Mouse (Mus musculus) mouse embryonic stem cell (cell line): ENCODE measurements around the gene Anapc11.

Source experiments
- in situ Hi-C, 2 experiments: fragments of 300-500 bp; cut with MboI; formaldehyde crosslinking; loops; 1 replicate in 1 of 2; 3 replicates in 1 of 2; pipeline ENCODE4 v1.14.3; 2019 to 2020; ENCODE audit warnings: low sequenced_read_pairs in 2 of 2, low pct_unique_long_range_greater_than_20kb in 1 of 2, mixed read lengths in 1 of 2; ENCODE audit not compliant: unreplicated experiment in 1 of 2

Gene Anapc11

GRCm38 (mm10) chr11:120588531-120588930 is 9.7 kb upstream of the Anapc11 start:
- in situ Hi-C loops, result no loop called here

- in situ Hi-C loops, result no loop called here
Observed at GRCm38 (mm10) chr11:120597240-120598235, 683 bp upstream of the Anapc11 start.

GRCm38 (mm10) chr11:120598990-120599549 is 849 bp downstream of the Anapc11 start:
- in situ Hi-C loops, result no loop called here

GRCm38 (mm10) chr11:120600716-120601115 is 2.5 kb downstream of the Anapc11 start:
- in situ Hi-C loops, result no loop called here

GRCm38 (mm10) chr11:120603545-120603944 is 5.3 kb downstream of the Anapc11 start:
- in situ Hi-C loops, result no loop called here

- in situ Hi-C loops, result no loop called here
Observed at GRCm38 (mm10) chr11:120605667-120606066, 7.4 kb downstream of the Anapc11 start.

- in situ Hi-C loops, result no loop called here
Observed at GRCm38 (mm10) chr11:120606764-120607163, 8.5 kb downstream of the Anapc11 start.

GRCm38 (mm10) chr11:120608241-120609034 is 10.2 kb downstream of the Anapc11 start, which contains the start of gene Npb:
Npb (plus strand) TSS chr11:120608477.
- in situ Hi-C loops, result no loop called here

- in situ Hi-C loops, result no loop called here
Observed at GRCm38 (mm10) chr11:120609250-120609649, 11.0 kb downstream of the Anapc11 start.

- in situ Hi-C loops, result no loop called here
Observed at GRCm38 (mm10) chr11:120610477-120611046, 12.3 kb downstream of the Anapc11 start.

- in situ Hi-C loops, result no loop called here
Observed at GRCm38 (mm10) chr11:120612763-120613162, 14.5 kb downstream of the Anapc11 start.

- in situ Hi-C loops, result no loop called here
Observed at GRCm38 (mm10) chr11:120613481-120613972, 15.3 kb downstream of the Anapc11 start.

- in situ Hi-C loops, result no loop called here
Observed at GRCm38 (mm10) chr11:120613976-120614375, 15.8 kb downstream of the Anapc11 start.

- in situ Hi-C loops, result no loop called here
Observed at GRCm38 (mm10) chr11:120615167-120615566, 16.9 kb downstream of the Anapc11 start.

- in situ Hi-C loops, result no loop called here
Observed at GRCm38 (mm10) chr11:120615606-120616203, 17.5 kb downstream of the Anapc11 start.

GRCm38 (mm10) chr11:120616617-120617294 is 18.5 kb downstream of the Anapc11 start:
- in situ Hi-C loops, result no loop called here

GRCm38 (mm10) chr11:120617519-120618112 is 19.4 kb downstream of the Anapc11 start, which contains the start of gene Pcyt2:
Pcyt2 (minus strand) TSS chr11:120617936.
- in situ Hi-C loops, result no loop called here
